Mouse (Mus musculus): Measurements from ENCODE around the gene Ssc5d.

DNA sequence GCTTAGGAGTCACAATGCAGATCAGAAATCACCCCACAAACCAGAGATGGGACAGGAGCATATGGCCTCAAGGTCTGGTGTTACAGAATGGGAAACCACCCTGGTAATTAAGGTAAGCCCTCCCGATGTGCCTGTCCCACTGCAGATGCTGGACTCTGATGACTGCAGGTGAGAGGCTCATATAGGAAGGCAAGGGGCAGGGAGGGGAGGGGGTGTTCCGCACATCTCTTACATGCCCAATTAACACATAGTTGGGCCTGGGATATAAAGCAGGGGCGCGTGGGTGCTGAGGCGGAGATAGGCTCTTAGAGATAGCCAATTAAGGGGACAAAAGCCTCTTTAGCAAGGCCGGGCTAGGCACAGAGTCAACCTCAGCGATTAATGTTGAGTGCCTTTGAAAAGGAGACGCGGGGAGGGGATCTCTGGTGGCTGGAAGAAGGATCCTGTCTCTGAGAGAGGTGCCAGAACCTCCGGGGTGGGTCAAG, 19.1 kb upstream of the Ssc5d start, which contains the start of gene Gm36210:
- no peak for TF ChIP-seq GATA1 (IDR thresholded peaks at IDR 0.05; ENCODE audit: borderline replicate concordance, low read length)
- no peak for TF ChIP-seq FLI1 (IDR thresholded peaks at IDR 0.05; ENCODE audit: low read length)
